Mouse (Mus musculus) frontal cortex, adult 2 months (tissue): ENCODE measurements at regions not wholly inside any gene's neighbourhood (a gene's known extent, or its start where the extent isn't known, plus 50 kb on each side); places are given as distances from the start of the nearest gene placed in this dataset.

Source experiments
- DNase-seq, 2 experiments: peaks; one replicate each; pipeline ENCODE4 v3.0.0; 2022; ENCODE audit warnings: low spot score in 1 of 2; ENCODE audit errors: extremely low spot score in 1 of 2

GRCm38 (mm10) chr12:42987018-42987606 lies 1223.0 kb downstream of the Dnajb9 start:
- peak; percentile 26 to 73 for DNase-seq

GRCm38 (mm10) chr12:42986505-42986904 lies 1223.6 kb downstream of the Dnajb9 start:
- no peak for DNase-seq

GRCm38 (mm10) chr12:42986096-42986495 lies 1224.0 kb downstream of the Dnajb9 start:
- no peak for DNase-seq

- no peak for DNase-seq
Measured at GRCm38 (mm10) chr12:42978828-42979227, 1231.3 kb downstream of the Dnajb9 start.

GRCm38 (mm10) chr12:42972766-42973165 lies 1237.4 kb downstream of the Dnajb9 start:
- no peak for DNase-seq

GRCm38 (mm10) chr12:42961535-42961934 lies 1248.6 kb downstream of the Dnajb9 start:
- no peak for DNase-seq

- DNase-seq: no peak
Measured at GRCm38 (mm10) chr12:42947961-42948360, 1262.2 kb downstream of the Dnajb9 start.

GRCm38 (mm10) chr12:42914374-42914773 lies 1295.8 kb downstream of the Dnajb9 start:
- no peak for DNase-seq
